Mouse (Mus musculus): ENCODE results near the gene Mrs2. TPM values are rescaled to one million over a fixed set of nuclear protein-coding genes. Genes with fewer than 3 reads are reported as not detected.

Mrs2 gene
- total RNA-seq, 1 experiment: 18.3 TPM

DNA sequence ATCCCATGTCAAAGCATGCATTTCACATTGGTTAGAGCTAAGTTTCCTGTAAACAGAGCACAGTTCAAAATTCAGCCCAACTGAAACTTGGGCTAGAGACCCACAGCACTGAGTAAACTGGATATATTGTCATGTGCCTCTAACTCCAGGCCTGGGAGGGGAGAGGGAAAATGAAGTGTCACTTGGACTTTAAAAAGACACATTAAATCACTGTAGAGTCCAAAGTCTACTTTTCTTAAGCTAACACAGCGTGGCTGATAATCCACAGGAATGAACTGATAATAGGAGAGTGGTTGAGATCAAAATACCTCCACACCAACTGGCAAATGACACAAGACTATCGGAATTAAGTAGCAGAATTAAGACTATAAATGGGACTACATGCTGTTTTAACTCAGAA is 20.6 kb downstream of the Mrs2 start:
- Histone ChIP-seq H3K27ac (ENCODE audit: insufficient read depth, low read depth, low read length, poor library complexity, severe bottlenecking) (no peak overlapping the region), H3K9me3 (ENCODE audit: control insufficient read depth, insufficient read depth, low read depth, low read length) (no peaks in the 10 kb centered on the region), H3K4me1 (ENCODE audit: control insufficient read depth in 2 of 2, insufficient read depth in 2 of 2, low read length in 2 of 2, poor library complexity in 1 of 2) (no peaks in the 10 kb centered on the region), H3K9ac (ENCODE audit: insufficient read depth, low read depth, low read length, poor library complexity, severe bottlenecking) (no peak overlapping the region), H3K36me3 (ENCODE audit: control insufficient read depth, insufficient read depth, low read length, poor library complexity, severe bottlenecking) (peaks cover 10% of the 10 kb centered on the region; the same call in 1 of the 2 replicates), H3K4me3 (ENCODE audit: insufficient read depth in 1 of 2, low read depth in 1 of 2, low read length in 2 of 2, poor library complexity in 1 of 2, severe bottlenecking in 1 of 2) (no peak overlapping the region)
- in situ Hi-C loops (cut with MboI; ENCODE audit: low sequenced_read_pairs in 2 of 2, unreplicated experiment in 2 of 2): no loop called here
- TF ChIP-seq HCFC1 (IDR thresholded peaks at IDR 0.05; ENCODE audit: borderline replicate concordance, insufficient read depth, low read length) (no peak), ZNF384 (IDR thresholded peaks at IDR 0.05; ENCODE audit: low read depth, low read length) (no peak), ZC3H11A (IDR thresholded peaks at IDR 0.05; ENCODE audit: borderline replicate concordance, low read depth, low read length) (no peak), MAFK (IDR thresholded peaks at IDR 0.05; ENCODE audit: insufficient read depth, low read depth, low read length) (no peak), CHD2 (IDR thresholded peaks at IDR 0.05; ENCODE audit: low read depth, low read length) (no peak)
- DNase-seq (ENCODE audit: low read depth, low spot score): no peak

DNA sequence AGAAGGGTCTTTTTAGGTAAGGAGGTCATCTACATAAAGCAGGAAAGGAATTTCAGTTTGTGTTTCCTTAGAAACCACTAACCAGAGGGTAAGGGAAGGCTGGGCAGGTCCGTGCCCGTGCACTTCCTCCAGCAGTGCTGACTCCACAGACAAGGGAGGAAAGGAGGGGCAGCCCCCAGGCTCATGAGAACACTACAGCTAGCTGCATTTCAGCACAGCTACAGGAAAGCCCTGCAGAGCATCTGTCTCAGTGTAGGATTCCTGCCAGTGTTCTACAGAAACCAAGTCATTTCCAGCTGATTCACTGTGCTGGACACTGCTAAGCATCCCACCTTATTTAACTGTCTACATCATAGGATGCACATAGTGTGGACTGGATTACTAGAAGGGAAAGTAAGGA is 27.0 kb downstream of the Mrs2 start:
- H3K36me3 ChIP-seq (ENCODE audit: control insufficient read depth, insufficient read depth, low read length, poor library complexity, severe bottlenecking): peaks cover 10% of the 10 kb centered on the region; the same call in 1 of the 2 replicates
- no peaks in the 10 kb centered on the region for H3K4me1 ChIP-seq (ENCODE audit: control insufficient read depth in 2 of 2, insufficient read depth in 2 of 2, low read length in 2 of 2, poor library complexity in 1 of 2)
- H3K27ac ChIP-seq (ENCODE audit: insufficient read depth, low read depth, low read length, poor library complexity, severe bottlenecking): no peak overlapping the region
- no peak overlapping the region for H3K4me3 ChIP-seq (ENCODE audit: insufficient read depth in 1 of 2, low read depth in 1 of 2, low read length in 2 of 2, poor library complexity in 1 of 2, severe bottlenecking in 1 of 2)
- no peaks in the 10 kb centered on the region for H3K9me3 ChIP-seq (ENCODE audit: control insufficient read depth, insufficient read depth, low read depth, low read length)
- no peak for DNase-seq (ENCODE audit: low read depth, low spot score)
- TF ChIP-seq ZC3H11A (IDR thresholded peaks at IDR 0.05; ENCODE audit: borderline replicate concordance, low read depth, low read length) (no peak), MAFK (IDR thresholded peaks at IDR 0.05; ENCODE audit: insufficient read depth, low read depth, low read length) (no peak), CHD2 (IDR thresholded peaks at IDR 0.05; ENCODE audit: low read depth, low read length) (no peak), ZNF384 (IDR thresholded peaks at IDR 0.05; ENCODE audit: low read depth, low read length) (no peak), HCFC1 (IDR thresholded peaks at IDR 0.05; ENCODE audit: borderline replicate concordance, insufficient read depth, low read length) (no peak)
- H3K9ac ChIP-seq (ENCODE audit: insufficient read depth, low read depth, low read length, poor library complexity, severe bottlenecking): no peak overlapping the region
- in situ Hi-C loops (cut with MboI; ENCODE audit: low sequenced_read_pairs in 2 of 2, unreplicated experiment in 2 of 2): no loop called here

DNA sequence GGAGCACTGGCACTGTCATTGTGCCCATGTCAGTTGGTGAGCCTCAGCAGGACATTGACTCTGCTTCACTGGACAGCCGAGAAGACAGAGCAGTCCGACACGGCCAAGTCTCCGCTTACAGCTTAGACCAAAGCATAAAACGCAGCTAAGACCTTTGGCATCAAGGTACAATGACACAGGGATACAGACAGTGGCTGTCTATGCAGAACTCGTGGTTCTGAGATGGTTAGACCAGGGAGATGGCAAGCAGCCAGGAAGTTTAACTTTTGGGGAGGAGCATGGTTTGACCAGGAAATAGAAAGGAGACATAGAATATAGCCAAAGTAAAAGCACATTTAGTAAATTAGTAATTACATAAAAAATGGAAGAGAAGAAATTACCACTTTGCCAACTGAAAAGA is 31.2 kb downstream of the Mrs2 start:
- Histone ChIP-seq H3K9me3 (ENCODE audit: control insufficient read depth, insufficient read depth, low read depth, low read length) (no peaks in the 10 kb centered on the region), H3K36me3 (ENCODE audit: control insufficient read depth, insufficient read depth, low read length, poor library complexity, severe bottlenecking) (0 out of 2 replicates have a peak, but pooled peaks cover 2% of the 10 kb centered on the region), H3K4me3 (ENCODE audit: insufficient read depth in 1 of 2, low read depth in 1 of 2, low read length in 2 of 2, poor library complexity in 1 of 2, severe bottlenecking in 1 of 2) (no peak overlapping the region), H3K4me1 (ENCODE audit: control insufficient read depth in 2 of 2, insufficient read depth in 2 of 2, low read length in 2 of 2, poor library complexity in 1 of 2) (no peaks in the 10 kb centered on the region), H3K27ac (ENCODE audit: insufficient read depth, low read depth, low read length, poor library complexity, severe bottlenecking) (no peak overlapping the region), H3K9ac (ENCODE audit: insufficient read depth, low read depth, low read length, poor library complexity, severe bottlenecking) (no peak overlapping the region)
- no peak for TF ChIP-seq MAFK (IDR thresholded peaks at IDR 0.05; ENCODE audit: insufficient read depth, low read depth, low read length)
- no peak for TF ChIP-seq CHD2 (IDR thresholded peaks at IDR 0.05; ENCODE audit: low read depth, low read length)
- TF ChIP-seq HCFC1 (IDR thresholded peaks at IDR 0.05; ENCODE audit: borderline replicate concordance, insufficient read depth, low read length): no peak
- no peak for TF ChIP-seq ZNF384 (IDR thresholded peaks at IDR 0.05; ENCODE audit: low read depth, low read length)
- no peak for TF ChIP-seq ZC3H11A (IDR thresholded peaks at IDR 0.05; ENCODE audit: borderline replicate concordance, low read depth, low read length)
- DNase-seq (ENCODE audit: low read depth, low spot score): no peak
- in situ Hi-C loops (cut with MboI; ENCODE audit: low sequenced_read_pairs in 2 of 2, unreplicated experiment in 2 of 2): no loop called here

DNA sequence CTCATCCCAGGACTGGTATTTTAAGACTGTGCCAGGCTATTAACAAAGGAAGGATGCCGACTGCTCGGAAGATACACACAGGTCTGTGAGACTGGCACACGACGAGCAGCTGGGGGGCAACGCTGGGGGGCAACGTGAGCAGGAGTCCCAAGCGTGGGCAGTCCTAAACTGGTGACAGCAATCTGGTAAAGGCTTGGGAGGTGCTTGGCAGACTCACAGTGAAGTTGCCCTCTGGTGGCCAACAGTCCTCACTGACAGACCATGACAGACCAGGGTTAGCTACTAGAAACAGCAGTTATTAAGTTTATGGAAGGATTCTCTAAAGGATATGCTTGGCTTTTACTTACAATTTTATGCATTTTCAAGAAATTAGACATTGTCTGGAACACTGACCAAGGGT is 31.8 kb downstream of the Mrs2 start:
- Histone ChIP-seq H3K36me3 (ENCODE audit: control insufficient read depth, insufficient read depth, low read length, poor library complexity, severe bottlenecking) (0 out of 2 replicates have a peak, but pooled peaks cover 2% of the 10 kb centered on the region), H3K9me3 (ENCODE audit: control insufficient read depth, insufficient read depth, low read depth, low read length) (no peaks in the 10 kb centered on the region), H3K27ac (ENCODE audit: insufficient read depth, low read depth, low read length, poor library complexity, severe bottlenecking) (no peak overlapping the region), H3K4me3 (ENCODE audit: insufficient read depth in 1 of 2, low read depth in 1 of 2, low read length in 2 of 2, poor library complexity in 1 of 2, severe bottlenecking in 1 of 2) (no peak overlapping the region), H3K9ac (ENCODE audit: insufficient read depth, low read depth, low read length, poor library complexity, severe bottlenecking) (no peak overlapping the region), H3K4me1 (ENCODE audit: control insufficient read depth in 2 of 2, insufficient read depth in 2 of 2, low read length in 2 of 2, poor library complexity in 1 of 2) (no peaks in the 10 kb centered on the region)
- no peak for TF ChIP-seq HCFC1 (IDR thresholded peaks at IDR 0.05; ENCODE audit: borderline replicate concordance, insufficient read depth, low read length)
- no peak for TF ChIP-seq CHD2 (IDR thresholded peaks at IDR 0.05; ENCODE audit: low read depth, low read length)
- no peak for TF ChIP-seq MAFK (IDR thresholded peaks at IDR 0.05; ENCODE audit: insufficient read depth, low read depth, low read length)
- TF ChIP-seq ZC3H11A (IDR thresholded peaks at IDR 0.05; ENCODE audit: borderline replicate concordance, low read depth, low read length): 0 out of 2 replicates have a peak, but pooled peaks have one; percentile 10
- TF ChIP-seq ZNF384 (IDR thresholded peaks at IDR 0.05; ENCODE audit: low read depth, low read length): no peak
- no peak for DNase-seq (ENCODE audit: low read depth, low spot score)
- in situ Hi-C loops (cut with MboI; ENCODE audit: low sequenced_read_pairs in 2 of 2, unreplicated experiment in 2 of 2): no loop called here

DNA sequence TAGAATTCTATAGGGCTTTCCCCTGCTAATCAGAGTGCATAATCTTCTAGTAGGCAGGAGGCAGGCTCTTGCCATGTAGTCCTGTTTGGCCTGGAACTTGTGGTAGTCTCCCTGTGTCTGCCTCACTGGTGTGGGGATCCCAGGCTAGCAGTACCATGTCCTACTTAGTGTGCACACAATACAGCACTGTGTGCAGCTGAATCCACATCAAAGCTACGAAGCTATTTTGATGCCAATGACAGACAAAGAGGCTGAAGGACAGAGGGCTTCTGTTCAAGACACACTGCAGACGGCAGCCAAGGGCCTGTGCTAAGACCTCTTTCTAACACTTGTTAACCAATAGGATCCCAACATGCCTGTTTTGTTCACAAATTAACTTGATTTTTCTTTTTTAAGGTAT is 34.7 kb downstream of the Mrs2 start:
- Histone ChIP-seq H3K27ac (ENCODE audit: insufficient read depth, low read depth, low read length, poor library complexity, severe bottlenecking) (no peak overlapping the region), H3K9ac (ENCODE audit: insufficient read depth, low read depth, low read length, poor library complexity, severe bottlenecking) (no peak overlapping the region), H3K4me3 (ENCODE audit: insufficient read depth in 1 of 2, low read depth in 1 of 2, low read length in 2 of 2, poor library complexity in 1 of 2, severe bottlenecking in 1 of 2) (no peak overlapping the region), H3K36me3 (ENCODE audit: control insufficient read depth, insufficient read depth, low read length, poor library complexity, severe bottlenecking) (no peaks in the 10 kb centered on the region), H3K4me1 (ENCODE audit: control insufficient read depth in 2 of 2, insufficient read depth in 2 of 2, low read length in 2 of 2, poor library complexity in 1 of 2) (no peaks in the 10 kb centered on the region), H3K9me3 (ENCODE audit: control insufficient read depth, insufficient read depth, low read depth, low read length) (no peaks in the 10 kb centered on the region)
- DNase-seq (ENCODE audit: low read depth, low spot score): no peak
- in situ Hi-C loops (cut with MboI; ENCODE audit: low sequenced_read_pairs in 2 of 2, unreplicated experiment in 2 of 2): no loop called here
- TF ChIP-seq HCFC1 (IDR thresholded peaks at IDR 0.05; ENCODE audit: borderline replicate concordance, insufficient read depth, low read length) (no peak), CHD2 (IDR thresholded peaks at IDR 0.05; ENCODE audit: low read depth, low read length) (no peak), MAFK (IDR thresholded peaks at IDR 0.05; ENCODE audit: insufficient read depth, low read depth, low read length) (no peak), ZNF384 (IDR thresholded peaks at IDR 0.05; ENCODE audit: low read depth, low read length) (no peak), ZC3H11A (IDR thresholded peaks at IDR 0.05; ENCODE audit: borderline replicate concordance, low read depth, low read length) (no peak)
